Mouse (Mus musculus): ENCODE results near the gene Filip1l.

GRCm38 (mm10) chr16:57401702-57402101, 48.8 kb downstream of the Filip1l start:
- TF ChIP-seq MAFK (IDR thresholded peaks at IDR 0.05; ENCODE audit: insufficient read depth, low read depth, low read length) (no peak), ZNF384 (IDR thresholded peaks at IDR 0.05; ENCODE audit: low read depth, low read length) (no peak), ZC3H11A (IDR thresholded peaks at IDR 0.05; ENCODE audit: borderline replicate concordance, low read depth, low read length) (no peak), HCFC1 (IDR thresholded peaks at IDR 0.05; ENCODE audit: borderline replicate concordance, insufficient read depth, low read length) (no peak)
